Mouse (Mus musculus) urinary bladder, postnatal 10 days (tissue): Measurements from ENCODE around the gene Ltbp1.

ENCODE experiments used
- DNase-seq: peaks from one replicate; pipeline ENCODE4 v3.0.0; 2022; ENCODE audit warnings: low spot score

Ltbp1 gene

DNA sequence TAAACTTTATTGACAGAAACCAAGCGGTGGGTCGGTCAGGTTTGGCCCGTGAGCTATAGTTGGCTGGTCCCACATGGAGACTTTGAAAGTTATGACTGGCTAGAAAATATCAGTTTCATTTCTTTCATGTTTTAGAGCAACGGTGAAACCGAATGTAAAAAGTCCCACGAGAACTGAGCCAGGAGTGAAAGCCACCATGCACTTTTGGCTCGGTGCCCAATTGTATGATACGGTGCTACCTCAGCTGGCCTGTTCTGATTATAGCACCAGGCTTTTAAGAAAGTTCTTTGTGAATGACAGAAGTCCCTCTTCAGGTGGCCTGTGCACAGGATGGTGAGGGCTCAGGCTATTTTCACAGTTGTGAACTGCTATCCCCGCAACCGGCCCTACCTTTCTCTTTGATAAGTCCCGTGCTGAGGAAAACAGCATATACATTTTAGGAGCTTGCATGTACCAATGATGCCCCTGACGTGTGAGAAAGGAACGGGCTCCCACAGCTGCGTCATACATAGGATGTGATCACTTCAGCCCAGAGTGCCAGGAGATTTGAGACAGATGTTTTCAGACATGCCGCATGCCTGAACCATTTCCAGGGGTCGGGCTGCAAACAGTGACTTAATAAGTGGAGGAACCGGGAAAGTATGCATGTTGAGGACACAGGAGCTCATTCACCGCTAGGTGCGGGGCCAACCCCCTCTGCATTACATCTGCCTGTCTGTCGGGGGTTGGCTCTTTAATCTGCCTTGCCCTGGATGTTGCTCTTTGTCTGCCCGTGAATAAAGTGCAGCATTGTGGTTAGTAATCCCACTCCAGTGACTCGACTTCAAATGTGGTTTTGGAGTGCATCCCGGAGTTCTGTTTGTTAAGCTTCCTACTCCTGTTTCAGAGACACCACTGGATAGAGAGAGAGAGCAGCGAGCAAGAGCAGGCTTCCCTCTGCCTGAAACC, 172.8 kb downstream of the Ltbp1 start:
- DNase-seq, result no peak

DNA sequence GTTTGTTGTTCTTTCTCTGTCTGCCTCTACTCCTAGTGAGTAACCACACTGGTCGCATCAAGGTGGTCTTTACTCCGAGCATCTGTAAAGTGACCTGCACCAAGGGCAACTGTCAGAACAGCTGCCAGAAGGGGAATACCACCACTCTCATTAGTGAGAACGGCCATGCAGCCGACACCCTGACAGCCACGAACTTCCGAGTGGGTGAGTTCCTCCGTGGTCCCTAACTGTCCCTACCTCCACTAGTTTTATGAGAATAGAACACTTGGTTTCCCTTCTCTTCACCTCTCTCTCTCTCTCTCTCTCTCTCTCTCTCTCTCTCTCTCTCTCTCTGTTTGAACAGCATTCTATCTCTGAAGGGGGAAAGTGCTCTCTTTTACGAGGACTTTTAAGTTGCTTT, 173.6 kb downstream of the Ltbp1 start:
- no peak for DNase-seq

DNA sequence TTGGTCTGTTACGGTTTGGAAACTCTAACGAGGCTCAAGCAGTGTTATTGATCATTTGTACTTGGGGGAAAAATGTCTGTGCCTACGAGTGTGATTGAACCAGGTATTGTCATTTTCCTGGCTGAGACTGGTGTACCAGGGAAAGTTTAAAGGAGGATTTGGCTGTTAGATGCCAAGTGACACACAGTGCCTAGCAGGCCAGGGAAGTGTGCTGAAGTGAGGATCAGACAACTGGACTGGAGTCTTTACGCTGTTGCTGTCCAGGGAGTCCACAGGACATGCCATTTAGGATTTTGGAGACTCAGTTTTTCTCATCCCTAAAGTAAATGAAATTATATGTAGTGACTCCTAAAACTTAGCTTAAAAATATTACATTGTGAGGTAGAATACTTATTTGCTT, 174.9 kb downstream of the Ltbp1 start:
- no peak for DNase-seq

GRCm38 (mm10) chr17:75180956-75181588, 175.7 kb downstream of the Ltbp1 start:
- DNase-seq, result no peak

DNA sequence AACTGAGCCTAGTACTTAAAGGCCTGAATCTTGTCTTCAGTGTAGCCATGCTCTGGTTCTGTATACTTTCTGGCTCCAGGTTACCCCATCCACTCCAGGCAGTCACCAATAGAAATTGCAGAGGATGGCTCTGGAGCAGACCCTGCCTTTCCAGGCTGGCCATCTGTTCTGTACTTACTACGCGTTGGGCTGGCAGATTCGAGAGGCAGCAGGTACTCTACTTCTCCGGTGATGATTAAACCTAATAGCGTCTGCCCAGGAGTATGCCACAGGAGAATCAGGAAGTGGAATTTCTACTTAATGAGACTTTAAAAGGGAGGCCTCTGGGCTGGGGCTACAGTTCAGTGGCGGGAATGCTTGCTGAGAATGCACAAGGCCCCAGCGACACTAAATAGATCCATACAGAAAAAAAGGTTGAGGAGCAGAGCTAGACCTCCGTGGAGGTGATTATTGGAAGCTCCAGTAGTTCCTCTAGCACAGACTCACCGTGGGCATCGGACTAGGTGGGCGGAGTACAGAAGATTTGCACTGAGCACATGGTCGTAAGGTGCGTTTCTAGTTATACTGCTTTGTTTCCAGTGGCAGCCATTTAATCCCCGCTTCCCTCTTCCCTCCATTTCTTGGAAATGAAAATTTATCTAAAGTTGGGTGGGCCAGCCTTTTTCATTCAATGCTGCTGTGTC, 177.1 kb downstream of the Ltbp1 start:
- DNase-seq, result no peak

DNA sequence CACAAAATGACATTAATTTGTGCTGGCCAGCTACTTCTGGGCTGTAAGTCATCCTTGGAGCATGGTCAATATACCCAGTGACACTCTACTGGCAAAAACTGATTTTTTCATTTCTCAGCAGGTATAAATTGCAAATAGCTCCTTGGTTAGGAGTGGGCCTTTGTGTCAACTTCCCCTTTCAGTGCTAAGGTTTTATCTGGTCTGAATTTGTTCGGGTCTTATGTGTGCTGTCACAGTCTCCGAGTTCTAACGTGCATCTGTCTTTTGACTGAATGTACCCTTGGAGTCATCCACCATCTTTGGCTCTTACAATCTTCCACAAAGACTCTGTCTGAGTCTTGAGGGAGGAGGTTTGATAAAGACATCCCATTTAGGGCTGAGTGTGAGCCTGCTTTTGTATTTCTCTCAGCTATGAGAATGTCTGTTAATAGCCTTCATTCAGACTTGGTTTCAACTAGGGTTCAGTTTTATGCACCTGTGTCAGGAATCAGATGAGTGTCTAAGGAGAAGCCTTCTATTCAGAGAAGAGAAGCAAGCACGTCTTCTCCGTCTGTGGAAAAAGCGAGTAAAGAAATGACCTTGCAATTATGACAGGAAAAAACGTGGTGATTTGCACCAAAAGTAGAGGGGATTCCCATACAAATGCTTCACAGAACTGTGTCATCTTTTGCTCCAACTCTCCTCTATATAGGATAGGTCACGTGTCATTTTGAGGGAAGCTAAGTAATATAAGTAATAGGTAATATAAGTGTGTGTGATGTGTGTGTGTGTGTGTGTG, 181.6 kb downstream of the Ltbp1 start:
- no peak for DNase-seq

DNA sequence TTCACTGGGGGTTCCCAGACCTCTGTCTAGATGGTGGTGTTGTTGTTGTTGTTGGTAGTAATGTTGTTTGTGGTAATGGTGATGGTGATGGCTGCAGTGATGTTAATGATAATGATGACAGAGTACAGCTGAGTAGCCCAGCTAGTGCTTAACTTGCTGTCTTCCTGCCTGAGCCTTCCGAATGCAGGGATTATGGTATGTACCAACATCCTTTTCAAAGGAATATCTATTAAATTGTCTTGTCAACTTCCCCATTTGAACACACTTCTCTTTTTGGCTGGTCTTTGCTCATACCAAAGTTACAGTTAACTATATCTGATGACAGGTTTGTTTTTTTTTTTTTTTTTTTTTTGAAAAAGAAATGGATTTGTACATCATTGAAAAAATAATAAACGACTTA, 191.6 kb downstream of the Ltbp1 start:
- no peak for DNase-seq

DNA sequence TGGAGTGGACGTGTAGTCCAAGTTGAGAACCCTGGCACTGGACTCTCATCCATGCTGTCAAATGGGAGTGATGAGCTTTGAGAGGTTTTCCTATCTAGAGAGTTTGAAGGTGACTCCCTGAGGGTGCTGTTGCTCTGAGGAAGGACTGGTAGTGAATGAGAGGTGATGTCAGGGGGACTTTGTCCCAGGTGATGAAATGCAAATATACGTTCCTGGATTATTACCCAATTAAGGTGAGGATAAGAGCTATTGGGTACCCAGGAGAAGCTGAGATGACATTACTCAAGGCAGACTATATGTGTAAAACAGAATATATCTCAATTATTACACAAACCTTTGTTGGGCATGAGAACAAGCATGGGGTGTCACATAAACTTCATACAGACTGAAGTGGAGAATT, 193.4 kb downstream of the Ltbp1 start:
- DNase-seq, result no peak

DNA sequence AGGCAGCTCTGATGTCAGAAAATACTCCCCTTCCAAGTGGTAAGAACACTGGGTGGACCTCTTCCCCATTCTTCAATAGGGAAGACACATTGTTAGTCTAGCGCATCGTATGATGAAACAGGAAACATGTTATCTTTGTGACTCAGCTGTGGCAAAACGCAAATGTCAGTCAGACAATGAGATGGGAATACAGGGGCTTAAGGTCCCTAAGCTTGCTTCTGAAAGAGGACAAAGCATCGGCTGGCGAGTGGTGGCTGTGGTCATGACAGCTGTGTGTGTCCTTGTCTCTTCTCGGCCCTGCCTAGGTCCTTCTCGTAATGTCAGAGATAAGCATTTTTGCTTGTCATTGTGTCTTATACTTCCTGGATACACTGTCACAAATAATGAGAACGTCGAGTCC, 194.3 kb downstream of the Ltbp1 start:
- no peak for DNase-seq

- no peak for DNase-seq
Measured at GRCm38 (mm10) chr17:75202314-75202713, 196.9 kb downstream of the Ltbp1 start.

DNA sequence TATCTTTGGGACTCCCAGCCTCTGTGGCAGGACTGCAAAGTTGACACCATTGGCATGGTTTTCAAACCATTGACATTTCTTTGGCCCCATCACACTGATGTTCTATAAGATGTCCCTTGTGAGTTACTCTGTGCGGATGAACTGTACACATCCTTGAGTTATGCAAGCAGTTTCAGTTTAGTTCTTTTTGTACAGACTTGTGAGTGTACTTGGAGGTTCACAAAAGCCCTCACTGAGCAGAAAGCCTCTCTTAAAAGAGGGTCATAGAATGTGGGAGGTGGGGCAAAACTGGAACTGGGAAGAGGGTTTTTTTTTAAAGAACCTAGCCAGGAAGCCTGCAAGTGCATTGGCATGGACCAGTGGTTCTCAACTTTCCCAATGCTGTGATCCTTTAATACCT, 198.7 kb downstream of the Ltbp1 start:
- no peak for DNase-seq

DNA sequence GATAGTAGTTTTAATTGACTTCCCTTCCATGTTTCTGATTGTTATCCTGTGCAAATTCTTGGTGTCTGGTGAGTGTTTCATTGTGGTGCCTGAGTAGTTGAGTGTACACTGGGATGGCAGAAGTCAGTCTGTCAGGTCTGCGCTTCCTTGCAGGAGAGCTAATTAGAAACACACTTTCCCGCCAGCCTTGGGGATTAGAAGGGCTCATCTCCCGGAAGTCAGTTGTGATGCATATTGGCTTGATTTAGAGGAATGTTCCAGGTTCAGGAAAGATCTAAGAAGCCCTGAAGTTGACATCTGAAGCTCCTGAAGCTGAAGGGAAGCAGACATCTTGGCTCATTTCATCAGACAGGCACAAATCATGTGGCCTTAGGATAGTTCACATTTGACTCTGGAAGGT, 200.9 kb downstream of the Ltbp1 start:
- no peak for DNase-seq

- no peak for DNase-seq
Measured at GRCm38 (mm10) chr17:75208164-75208698, 202.9 kb downstream of the Ltbp1 start.

- DNase-seq, result no peak
Measured at GRCm38 (mm10) chr17:75210526-75210925, 205.2 kb downstream of the Ltbp1 start.

DNA sequence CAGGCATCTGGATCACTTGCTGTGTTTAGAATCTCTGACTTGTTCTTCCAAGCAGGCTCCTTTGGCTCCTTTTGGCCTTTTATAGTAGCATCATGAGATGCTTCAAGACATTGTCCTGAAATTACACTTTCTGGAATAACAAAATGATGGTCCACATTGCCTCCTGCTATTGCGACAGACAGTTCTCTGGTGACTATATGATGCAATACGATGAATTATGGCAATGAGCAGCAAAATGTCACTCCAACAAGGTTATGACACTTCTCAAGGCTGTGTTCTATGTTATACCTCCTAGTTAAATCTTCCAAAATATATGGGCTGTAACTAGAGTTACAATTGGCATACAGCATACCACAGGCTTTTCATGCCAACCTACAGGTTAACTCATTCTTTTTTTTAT, 211.0 kb downstream of the Ltbp1 start:
- no peak for DNase-seq

GRCm38 (mm10) chr17:75218700-75219099, 213.3 kb downstream of the Ltbp1 start:
- DNase-seq, result no peak

DNA sequence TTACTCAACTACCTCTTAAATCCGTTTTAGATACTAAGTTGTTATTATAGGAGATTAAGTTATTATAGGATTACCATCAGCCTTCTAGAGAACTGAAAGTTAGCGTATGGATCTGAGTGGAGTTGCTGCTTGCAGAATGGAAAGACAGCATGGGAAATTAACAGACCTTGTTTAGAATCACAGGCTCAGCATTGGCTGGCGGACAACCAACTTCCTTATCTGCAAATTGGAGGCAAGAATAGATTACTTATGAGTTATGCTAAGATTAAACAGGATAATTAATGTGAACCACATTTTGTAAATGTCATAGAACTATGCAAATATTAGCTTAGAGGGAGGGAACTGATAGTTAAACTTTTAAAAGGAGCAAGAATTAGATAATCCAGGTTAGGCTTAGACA, 223.0 kb downstream of the Ltbp1 start:
- DNase-seq, result no peak

GRCm38 (mm10) chr17:75233206-75233605, 227.8 kb downstream of the Ltbp1 start:
- no peak for DNase-seq

DNA sequence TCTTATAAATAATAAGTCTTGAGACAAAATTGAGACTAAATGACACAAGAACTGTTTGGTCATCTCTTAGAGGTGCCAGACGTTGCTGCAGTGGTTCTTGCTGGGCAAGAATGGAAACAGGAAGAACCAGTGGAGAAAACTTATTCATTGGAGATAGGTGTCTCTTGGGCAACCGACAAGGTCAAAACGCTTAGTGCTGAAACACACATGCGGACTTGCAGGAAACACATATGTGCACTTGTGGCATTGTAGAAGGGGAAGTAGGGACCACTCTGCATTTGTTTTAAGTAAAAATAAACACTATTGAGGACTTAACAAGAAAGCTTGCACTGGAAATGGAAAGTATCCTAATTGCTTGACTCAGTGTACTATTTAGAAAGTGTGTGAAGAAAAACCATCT, 228.6 kb downstream of the Ltbp1 start:
- DNase-seq, result no peak

GRCm38 (mm10) chr17:75235781-75236180, 230.4 kb downstream of the Ltbp1 start:
- DNase-seq, result no peak

GRCm38 (mm10) chr17:75236543-75236942, 231.2 kb downstream of the Ltbp1 start:
- no peak for DNase-seq

DNA sequence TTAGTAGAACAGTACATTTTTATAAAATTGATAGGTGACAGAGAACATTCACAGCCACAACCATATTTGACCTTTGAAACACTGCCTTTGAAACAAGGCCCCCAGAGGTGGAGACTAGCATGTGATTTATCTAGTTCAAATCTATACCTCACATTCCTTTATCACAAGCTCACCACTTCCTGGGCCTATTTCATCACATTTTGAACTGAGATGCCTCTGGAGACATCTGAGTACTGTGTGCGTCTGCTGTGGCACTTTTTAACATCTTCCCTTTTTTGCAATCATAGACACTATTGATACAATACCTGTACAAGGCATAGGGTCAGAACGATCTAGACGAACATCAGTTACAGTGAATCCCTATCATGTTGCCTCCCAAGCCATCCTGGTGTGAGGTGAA, 232.1 kb downstream of the Ltbp1 start:
- DNase-seq, result no peak
